Mouse (Mus musculus) lung, postnatal 0 days (tissue): ENCODE measurements around the gene Higd1c. TPM values are rescaled to one million over a fixed set of nuclear protein-coding genes. Genes with fewer than 3 reads are reported as not detected.

Experiments used
- ATAC-seq: fragments of 200-750 bp; cut with Nextera tagmentation; 2 replicates; pipeline ENCODE4 v1.8.0; 2017; ENCODE audit warnings: moderate library complexity
- DNase-seq: peaks from one replicate; pipeline ENCODE4 v3.0.0-alpha.2; 2016; ENCODE audit warnings: low spot score
- H3K27ac ChIP-seq: fragments of 300-500 bp; sonication (generic); 2 replicates; pipeline ENCODE4 v1.5.1; 2014; ENCODE audit warnings: antibody characterized with exemption, mild to moderate bottlenecking, low read length, mixed read lengths
- H3K27me3 ChIP-seq: fragments of 300-500 bp; sonication (generic); replicated peaks from 2 replicates; pipeline ENCODE4 v1.6.1; 2014; ENCODE audit warnings: low read length, mixed read lengths; ENCODE audit not compliant: insufficient read depth
- H3K36me3 ChIP-seq: fragments of 300-500 bp; sonication (generic); 2 replicates; pipeline ENCODE4 v1.6.1; 2014; ENCODE audit warnings: low read length, mixed read lengths; ENCODE audit not compliant: insufficient read depth
- H3K4me1 ChIP-seq: fragments of 300-500 bp; sonication (generic); 2 replicates; pipeline ENCODE4 v1.6.1; 2014; ENCODE audit warnings: antibody characterized with exemption, low read depth, low read length, mixed read lengths; ENCODE audit not compliant: insufficient read depth
- H3K4me2 ChIP-seq: fragments of 300-500 bp; sonication (generic); replicated peaks from 2 replicates; pipeline ENCODE4 v1.6.1; 2014; ENCODE audit warnings: low read depth, mild to moderate bottlenecking, low read length, moderate library complexity, mixed read lengths
- H3K4me3 ChIP-seq: fragments of 300-500 bp; sonication (generic); 2 replicates; pipeline ENCODE4 v1.5.1; 2014; ENCODE audit warnings: low read depth, low read length
- H3K9ac ChIP-seq: fragments of 300-500 bp; sonication (generic); replicated peaks from 2 replicates; pipeline ENCODE4 v1.6.1; 2014; ENCODE audit warnings: low read depth, mild to moderate bottlenecking
- H3K9me3 ChIP-seq: fragments of 300-500 bp; sonication (generic); 2 replicates; pipeline ENCODE4 v1.6.1; 2016; ENCODE audit warnings: low read length, mixed read lengths
- CTCF ChIP-seq: IDR thresholded peaks from 2 replicates; pipeline ENCODE4 v1.5.1; 2016; ENCODE audit warnings: antibody characterized with exemption, mild to moderate bottlenecking
- EP300 ChIP-seq: IDR thresholded peaks from 2 replicates; pipeline ENCODE4 v1.6.1; 2016; ENCODE audit warnings: antibody characterized with exemption, mild to moderate bottlenecking, control low read depth
- WGBS: fragments of 180-500 bp; shearing (Covaris S2); extraction: QIAGEN DNeasy Blood & Tissue Kit; methylation state at CpG from one replicate; pipeline ENCODE4 v1.1.7; 2014; 5-methylcytosine and 5-hydroxymethylcytosine counted together
- polyA plus RNA-seq: library from polyadenylated mRNA; unstranded; fragments of >200 nt; fragmentation: Nextera tagmentation; extraction: Ambion mirVana; gene quantifications from 2 replicates; pipeline ENCODE4 v1.2.1, GENCODE M21; 2015

Higd1c gene
- polyA plus RNA-seq, 1 experiment from 2014 or later, result not detected

DNA sequence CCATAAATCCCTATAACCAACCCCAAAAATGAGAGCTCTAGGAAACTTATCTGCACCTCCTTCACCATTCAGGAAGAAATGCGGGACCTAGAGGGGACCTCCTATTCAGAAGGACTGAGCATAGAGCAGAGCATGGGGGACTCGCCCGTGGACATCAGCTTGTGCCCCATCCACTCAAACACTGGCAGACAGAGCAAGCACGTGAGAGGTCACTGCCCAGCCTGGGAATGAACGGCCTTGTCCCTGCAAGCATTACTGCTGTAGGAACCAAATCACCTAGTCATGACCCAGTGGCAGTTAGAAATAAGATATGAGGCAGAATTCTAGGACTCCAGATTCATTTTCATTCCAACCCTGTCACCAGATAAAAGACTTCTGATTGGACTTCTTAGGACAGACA lies 47.4 kb downstream of the Higd1c start:
- Histone ChIP-seq H3K4me2 (no peak overlapping the region), H3K9me3 (no peaks in the 10 kb centered on the region), H3K4me1 (no peaks in the 10 kb centered on the region), H3K27ac (no peak overlapping the region), H3K27me3 (no peaks in the 10 kb centered on the region), H3K4me3 (no peak overlapping the region), H3K36me3 (peaks cover 3% of the 10 kb centered on the region; the same call in 1 of the 2 replicates), H3K9ac (no peak overlapping the region)
- no peak for TF ChIP-seq EP300
- no peak for TF ChIP-seq CTCF
- ATAC-seq, result no peak
- no peak for DNase-seq
- WGBS, result 79% methylated on average over 5 of the region's 5 CpGs

DNA sequence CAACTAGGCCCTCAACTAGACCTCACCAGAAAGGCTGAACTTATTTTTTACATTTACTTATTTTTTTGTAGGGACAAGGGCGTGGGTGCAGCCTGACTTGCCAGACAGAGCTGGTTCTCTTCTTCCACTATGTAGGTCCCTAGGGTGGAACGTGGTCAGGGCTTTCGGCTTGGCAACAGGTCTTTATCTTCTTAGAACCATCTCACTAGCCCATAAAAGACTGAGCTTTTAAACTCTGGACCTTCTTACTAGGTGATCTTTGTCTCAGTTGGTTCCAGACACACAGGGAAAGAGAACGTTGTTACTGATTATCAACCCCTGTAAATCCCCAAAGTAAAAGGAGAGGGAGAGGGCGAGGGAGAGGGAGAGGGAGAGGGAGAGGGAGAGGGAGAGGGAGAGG lies 49.0 kb downstream of the Higd1c start:
- no peak overlapping the region for H3K27ac ChIP-seq

DNA sequence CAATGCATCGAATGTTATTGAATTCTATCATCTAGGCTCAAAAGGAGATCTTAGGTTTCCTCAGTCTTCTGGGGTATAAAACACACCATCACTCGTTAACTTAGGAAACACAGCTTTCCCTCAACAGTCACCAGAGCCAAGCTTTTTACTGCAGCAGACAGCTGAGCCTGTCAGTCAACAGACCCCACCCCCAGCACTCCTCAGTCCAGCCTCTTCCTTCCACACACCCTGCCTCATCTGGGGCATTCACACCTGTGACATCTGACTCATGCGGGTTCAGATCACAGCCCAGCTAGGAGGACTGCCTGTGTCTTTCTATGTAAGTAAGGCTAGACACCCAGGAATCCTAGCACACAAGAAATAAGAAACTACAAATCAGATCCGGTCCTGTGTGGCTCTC lies 49.7 kb downstream of the Higd1c start:
- no peak overlapping the region for H3K27ac ChIP-seq

More for the DNA sequence above, 49.0 kb downstream of the Higd1c start:
- H3K9me3 ChIP-seq, result no peaks in the 10 kb centered on the region
- no peak overlapping the region for H3K4me2 ChIP-seq
- H3K4me3 ChIP-seq, result no peak overlapping the region
- H3K9ac ChIP-seq, result no peak overlapping the region
- ATAC-seq, result no peak
- no peaks in the 10 kb centered on the region for H3K4me1 ChIP-seq
- H3K36me3 ChIP-seq, result no peaks in the 10 kb centered on the region
- TF ChIP-seq CTCF, result no peak
- no peak for TF ChIP-seq EP300
- 86% methylated on average over 4 of the region's 5 CpGs for WGBS
- DNase-seq, result no peak
- H3K27me3 ChIP-seq, result no peaks in the 10 kb centered on the region

GRCm38 (mm10) chr15:100414942-100415341 lies 50.6 kb downstream of the Higd1c start:
- Histone ChIP-seq H3K4me1 (no peaks in the 10 kb centered on the region), H3K27ac (no peak overlapping the region), H3K9ac (no peak overlapping the region), H3K4me2 (no peak overlapping the region), H3K4me3 (no peak overlapping the region), H3K27me3 (no peaks in the 10 kb centered on the region), H3K36me3 (no peaks in the 10 kb centered on the region), H3K9me3 (no peaks in the 10 kb centered on the region)
- no peak for ATAC-seq
- DNase-seq, result no peak
- TF ChIP-seq EP300 (no peak), CTCF (no peak)
- 86% methylated on average over 13 of the region's 13 CpGs for WGBS

More for the DNA sequence above, 49.7 kb downstream of the Higd1c start:
- ATAC-seq (no peak), DNase-seq (no peak)
- no peaks in the 10 kb centered on the region for H3K9me3 ChIP-seq
- H3K27me3 ChIP-seq, result no peaks in the 10 kb centered on the region
- no peak overlapping the region for H3K4me3 ChIP-seq
- no peak overlapping the region for H3K9ac ChIP-seq
- TF ChIP-seq CTCF (no peak), EP300 (no peak)
- H3K36me3 ChIP-seq, result no peaks in the 10 kb centered on the region
- H3K4me1 ChIP-seq, result no peaks in the 10 kb centered on the region
- H3K4me2 ChIP-seq, result no peak overlapping the region
- WGBS, result 55% methylated on average over 4 of the region's 4 CpGs

- H3K27me3 ChIP-seq, result no peaks in the 10 kb centered on the region
- peak; percentile 21; the same call in 1 of the 2 replicates for ATAC-seq
- H3K9ac ChIP-seq, result no peak overlapping the region
- no peak overlapping the region for H3K4me3 ChIP-seq
- TF ChIP-seq EP300 (no peak), CTCF (no peak)
- no peaks in the 10 kb centered on the region for H3K4me1 ChIP-seq
- DNase-seq, result no peak
- H3K36me3 ChIP-seq, result no peaks in the 10 kb centered on the region
- H3K27ac ChIP-seq, result no peak overlapping the region
- 65% methylated on average over 8 of the region's 8 CpGs for WGBS
- H3K9me3 ChIP-seq, result no peaks in the 10 kb centered on the region
- H3K4me2 ChIP-seq, result no peak overlapping the region
Measured at GRCm38 (mm10) chr15:100415684-100416083, 51.3 kb downstream of the Higd1c start.

DNA sequence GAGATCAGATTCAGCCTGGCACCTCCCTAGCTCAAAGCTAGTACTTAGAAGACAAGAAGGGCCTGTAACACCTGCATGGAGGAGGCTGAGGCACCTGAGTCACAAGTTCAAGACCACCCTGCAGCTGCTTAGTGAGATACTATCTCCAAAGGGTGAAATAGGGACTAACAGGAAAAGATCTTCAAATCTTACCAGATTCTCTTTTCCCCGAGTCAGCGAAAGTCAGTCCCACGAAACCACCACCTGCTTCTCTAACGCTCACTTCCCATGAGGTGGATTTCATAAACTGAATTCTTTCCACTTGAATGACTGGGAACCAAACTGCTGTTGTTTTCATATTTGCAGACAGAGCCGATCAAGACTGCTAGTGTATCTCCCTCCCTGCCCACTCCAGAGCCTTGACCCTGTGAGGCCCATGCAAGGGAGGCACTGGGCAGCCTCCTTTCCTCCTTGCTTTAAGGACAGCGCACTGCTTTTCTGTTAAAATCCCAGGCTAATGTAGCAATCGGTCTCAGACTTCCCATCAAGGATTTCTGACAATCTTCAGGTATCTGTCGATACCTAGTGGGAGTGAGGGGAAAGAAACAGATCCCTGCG lies 53.6 kb downstream of the Higd1c start:
- no peak overlapping the region for H3K9ac ChIP-seq
- H3K4me3 ChIP-seq, result no peak overlapping the region
- no peak for TF ChIP-seq EP300
- no peak for TF ChIP-seq CTCF
- peaks cover 7% of the 10 kb centered on the region; the same call in 1 of the 2 replicates for H3K4me1 ChIP-seq
- H3K4me2 ChIP-seq, result no peak overlapping the region
- no peaks in the 10 kb centered on the region for H3K27me3 ChIP-seq
- H3K36me3 ChIP-seq, result no peaks in the 10 kb centered on the region
- no peak overlapping the region for H3K27ac ChIP-seq
- DNase-seq, result no peak
- WGBS, result 80% methylated on average over 9 of the region's 9 CpGs
- no peak for ATAC-seq
- H3K9me3 ChIP-seq, result no peaks in the 10 kb centered on the region

DNA sequence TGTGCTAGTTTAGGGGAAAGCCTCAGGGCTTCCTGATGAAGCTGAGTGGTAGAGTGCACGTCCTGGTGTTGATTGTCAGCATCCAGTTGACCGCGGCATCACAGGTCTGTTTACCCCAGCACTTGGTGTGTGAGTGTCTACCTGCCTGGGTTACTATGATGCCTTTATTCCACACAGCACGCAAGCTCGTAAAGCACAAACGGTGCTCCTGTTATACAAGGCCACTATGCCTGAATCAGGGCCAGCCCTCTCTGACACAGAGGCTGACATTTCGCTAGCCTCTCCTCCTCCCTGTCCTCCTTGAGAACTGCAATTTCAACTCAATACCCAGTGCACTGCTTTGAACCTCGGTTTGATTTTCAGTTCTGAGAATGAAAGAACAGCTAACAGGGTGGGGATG lies 55.0 kb downstream of the Higd1c start:
- 74% methylated on average over 8 of the region's 8 CpGs for WGBS
- peaks cover 10% of the 10 kb centered on the region; the same call in 1 of the 2 replicates for H3K4me1 ChIP-seq
- no peaks in the 10 kb centered on the region for H3K27me3 ChIP-seq
- H3K9ac ChIP-seq, result no peak overlapping the region
- H3K27ac ChIP-seq, result no peak overlapping the region
- DNase-seq (no peak), ATAC-seq (no peak)
- TF ChIP-seq EP300, result no peak
- TF ChIP-seq CTCF, result no peak
- no peaks in the 10 kb centered on the region for H3K9me3 ChIP-seq
- no peak overlapping the region for H3K4me2 ChIP-seq
- H3K36me3 ChIP-seq, result no peaks in the 10 kb centered on the region
- no peak overlapping the region for H3K4me3 ChIP-seq
